Mouse (Mus musculus) cerebellum, adult 2 months (tissue): Measurements from ENCODE around the gene Hes7. TPM values are rescaled to one million over a fixed set of nuclear protein-coding genes. Genes with fewer than 3 reads are reported as not detected.

Experiments
- DNase-seq, 2 experiments: peaks; one replicate each; pipeline ENCODE4 v3.0.0; 2021
- H3K27ac ChIP-seq: fragments of 200-500 bp; 2 replicates; pipeline ENCODE4 v1.5.1; 2012; ENCODE audit warnings: low read length, control low read depth, inconsistent platforms; ENCODE audit not compliant: insufficient read depth
- H3K27me3 ChIP-seq: fragments of 200-500 bp; 2 replicates; pipeline ENCODE4 v1.6.1; 2012; ENCODE audit warnings: inconsistent platforms, mild to moderate bottlenecking, low read length, moderate library complexity; ENCODE audit not compliant: control insufficient read depth, insufficient read depth
- H3K4me1 ChIP-seq: fragments of 200-500 bp; 2 replicates; pipeline ENCODE4 v1.6.1; 2011; ENCODE audit warnings: low read length; ENCODE audit not compliant: control insufficient read depth, insufficient read depth
- H3K4me3 ChIP-seq: fragments of 200-500 bp; replicated peaks from 2 replicates; pipeline ENCODE3; 2011; ENCODE audit warnings: mild to moderate bottlenecking, low read depth, low read length, control low read depth; ENCODE audit not compliant: insufficient read depth
- CTCF ChIP-seq: fragments of 200-500 bp; IDR thresholded peaks from 2 replicates; pipeline ENCODE4 v1.5.1; 2011; ENCODE audit warnings: low read depth, mild to moderate bottlenecking, control low read depth, low read length, moderate library complexity, borderline replicate concordance; ENCODE audit not compliant: insufficient read depth
- POLR2A ChIP-seq: fragments of 200-500 bp; IDR thresholded peaks from 2 replicates; pipeline ENCODE4 v1.6.1; 2011; ENCODE audit warnings: low read length, control low read depth, borderline replicate concordance; ENCODE audit not compliant: insufficient read depth
- WGBS: fragments of 180-500 bp; shearing (Covaris S2); methylation state at CpG from one replicate; pipeline ENCODE4 v1.1.7; 2018; 5-methylcytosine and 5-hydroxymethylcytosine counted together
- polyA plus RNA-seq: library from polyadenylated mRNA; depleted of rRNA; stranded (reverse); fragments of >200 nt; gene quantifications from 2 replicates; pipeline ENCODE4 v1.2.3, GENCODE M21; 2012

Gene Hes7
- polyA plus RNA-seq, 1 experiment = 0.44 TPM

DNA sequence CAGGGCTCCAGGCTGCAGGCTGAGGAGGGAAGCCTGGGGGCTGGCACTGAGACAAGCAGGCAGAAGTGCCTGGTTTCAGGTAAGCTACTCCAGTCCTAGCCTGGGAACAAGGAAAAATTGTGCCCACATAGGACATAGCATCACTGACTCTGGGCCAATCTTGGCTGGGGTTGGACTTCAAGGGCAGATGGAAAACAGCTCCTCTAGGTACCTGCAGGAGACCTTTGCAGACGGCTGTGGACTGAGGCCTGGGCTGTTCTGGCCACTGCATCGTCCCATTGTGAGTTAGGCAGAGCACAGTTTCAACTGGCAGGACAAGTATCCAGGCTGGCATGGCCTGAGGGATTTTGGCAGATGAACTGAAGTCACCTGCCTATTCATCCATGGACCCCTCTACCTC lies 14.4 kb upstream of the Hes7 start:
- WGBS = 11% methylated on average over 2 of the region's 2 CpGs
- H3K4me3 ChIP-seq = no peak overlapping the region
- TF ChIP-seq CTCF (no peak), POLR2A (no peak)

DNA sequence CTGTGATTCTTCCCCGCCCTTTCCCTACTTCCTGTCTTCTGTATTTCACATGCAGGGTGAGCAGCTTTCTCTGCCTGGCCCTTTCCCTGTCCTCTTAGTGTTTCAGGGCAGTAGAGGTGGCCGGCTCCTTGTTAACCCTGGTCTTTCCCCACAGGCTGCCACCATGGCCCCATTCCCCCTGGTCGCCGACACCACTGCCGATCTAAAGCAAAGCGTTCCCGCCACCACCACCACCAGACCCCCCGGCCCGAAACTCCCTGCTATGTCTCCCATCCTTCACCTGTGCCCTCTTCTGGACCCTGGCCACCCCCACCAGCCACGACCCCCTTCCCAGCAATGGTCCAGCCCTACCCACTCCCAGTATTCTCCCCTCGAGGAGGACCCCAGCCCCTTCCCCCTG lies 13.9 kb upstream of the Hes7 start:
- no peak overlapping the region for H3K4me3 ChIP-seq
- peaks cover 31% of the 10 kb centered on the region for H3K4me1 ChIP-seq
- TF ChIP-seq POLR2A = no peak
- no peak for TF ChIP-seq CTCF
- DNase-seq = no peak
- H3K27me3 ChIP-seq = no peaks in the 10 kb centered on the region
- no peak overlapping the region for H3K27ac ChIP-seq
- 89% methylated on average over 11 of the region's 11 CpGs for WGBS

More for the DNA sequence above, 14.4 kb upstream of the Hes7 start:
- Histone ChIP-seq H3K4me1 (peaks cover 36% of the 10 kb centered on the region), H3K27me3 (no peaks in the 10 kb centered on the region), H3K27ac (no peak overlapping the region)
- DNase-seq = peak in 1 of 2 experiments; percentile 27

DNA sequence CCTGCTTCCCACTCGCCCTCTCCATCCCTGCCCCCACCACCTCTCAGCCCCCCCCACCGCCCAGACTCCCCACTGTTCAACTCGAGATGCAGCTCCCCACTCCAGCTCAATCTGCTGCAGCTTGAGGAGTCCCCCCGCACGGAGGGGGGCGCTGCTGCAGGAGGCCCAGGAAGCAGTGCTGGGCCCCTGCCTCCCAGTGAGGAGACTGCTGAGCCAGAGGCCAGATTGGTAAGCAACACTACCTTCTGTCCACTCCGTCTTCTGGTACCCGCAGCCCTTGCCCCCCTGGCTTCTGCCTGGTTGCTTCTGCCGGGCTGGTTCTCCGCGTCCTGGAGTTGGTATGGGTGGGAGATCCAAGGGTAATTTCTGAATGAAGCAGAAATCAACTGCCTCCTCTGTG lies 13.4 kb upstream of the Hes7 start:
- no peaks in the 10 kb centered on the region for H3K27me3 ChIP-seq
- no peak overlapping the region for H3K4me3 ChIP-seq
- H3K4me1 ChIP-seq = peaks cover 27% of the 10 kb centered on the region
- 67% methylated on average over 11 of the region's 11 CpGs for WGBS
- TF ChIP-seq POLR2A (no peak), CTCF (no peak)
- peak in 1 of 2 experiments; percentile 22 for DNase-seq
- no peak overlapping the region for H3K27ac ChIP-seq

DNA sequence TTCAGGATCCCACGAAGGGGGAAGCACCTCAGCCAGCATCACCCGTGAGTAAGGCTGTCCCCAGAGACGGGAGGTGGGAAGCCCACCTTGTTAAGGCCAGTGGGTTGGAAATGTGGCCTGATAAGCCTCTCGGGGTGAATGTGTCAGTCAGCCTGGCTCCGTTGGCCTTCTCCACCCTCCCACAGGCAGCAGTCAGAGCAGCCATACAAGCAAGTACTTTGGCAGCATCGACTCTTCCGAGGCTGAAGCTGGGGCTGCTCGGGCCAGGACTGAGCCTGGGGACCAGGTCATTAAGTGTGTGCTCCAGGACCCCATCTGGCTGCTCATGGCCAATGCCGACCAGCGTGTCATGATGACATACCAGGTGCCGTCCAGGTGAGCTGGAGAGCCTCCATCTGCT lies 12.5 kb upstream of the Hes7 start:
- Histone ChIP-seq H3K27me3 (no peaks in the 10 kb centered on the region), H3K27ac (no peak overlapping the region), H3K4me3 (no peak overlapping the region), H3K4me1 (peaks cover 20% of the 10 kb centered on the region)
- TF ChIP-seq POLR2A (no peak), CTCF (no peak)
- peak; percentile 15 to 25 for DNase-seq
- WGBS = 84% methylated on average over 11 of the region's 11 CpGs

DNA sequence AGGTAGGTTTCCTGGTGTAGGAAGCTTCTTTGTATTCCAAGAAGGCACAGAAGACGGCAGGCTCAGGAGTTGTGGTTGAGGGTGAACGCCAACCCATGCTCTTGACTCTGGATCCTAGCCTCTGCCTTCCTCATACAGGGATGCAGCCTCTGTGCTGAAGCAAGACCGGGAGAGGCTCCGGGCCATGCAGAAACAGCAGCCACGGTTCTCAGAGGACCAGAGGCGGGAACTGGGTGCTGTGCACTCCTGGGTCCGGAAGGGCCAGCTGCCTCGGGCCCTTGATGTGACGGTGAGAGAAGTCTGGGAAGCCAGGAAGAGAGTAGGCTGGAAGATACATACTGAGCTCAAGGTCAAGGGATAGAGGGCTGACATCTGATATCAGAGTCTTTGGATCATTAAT lies 12.0 kb upstream of the Hes7 start:
- TF ChIP-seq CTCF (no peak), POLR2A (no peak)

DNA sequence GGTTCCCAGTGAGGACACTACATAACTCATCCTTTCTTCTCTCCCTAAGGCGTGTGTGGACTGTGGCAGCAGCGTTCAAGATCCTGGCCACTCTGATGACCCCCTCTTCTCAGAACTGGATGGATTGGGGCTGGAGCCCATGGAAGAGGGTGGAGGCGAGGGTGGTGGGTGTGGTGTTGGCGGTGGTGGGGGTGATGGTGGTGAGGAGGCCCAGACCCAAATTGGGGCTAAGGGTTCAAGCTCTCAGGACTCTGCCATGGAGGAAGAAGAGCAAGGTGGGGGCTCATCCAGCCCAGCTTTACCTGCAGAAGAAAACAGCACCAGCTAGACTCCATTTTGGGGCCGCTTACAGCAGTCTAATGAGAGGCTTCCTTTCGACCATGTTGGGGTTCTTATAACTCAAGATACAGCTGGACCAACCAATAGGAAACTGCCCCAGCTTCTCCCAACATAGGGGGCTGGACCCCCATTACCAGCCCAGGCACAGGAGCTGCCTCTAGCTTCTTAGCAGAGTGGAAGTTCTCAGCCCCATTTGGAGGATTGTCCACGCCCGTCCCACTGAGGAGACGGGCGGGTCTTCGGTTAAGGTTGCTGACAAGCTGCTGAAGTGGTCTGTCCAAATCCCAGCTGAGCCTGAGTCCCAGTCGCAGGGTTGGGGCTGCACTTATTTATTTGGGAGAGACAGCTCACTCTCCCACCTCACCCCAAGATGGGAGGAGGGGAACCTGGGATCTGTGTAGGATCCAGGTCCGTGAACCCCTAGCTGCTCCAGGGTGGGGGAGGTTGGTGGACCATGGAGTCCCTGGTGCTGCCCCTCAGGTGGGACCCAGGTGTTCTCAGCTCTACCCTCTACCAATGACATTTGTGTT lies 10.9 kb upstream of the Hes7 start:
- DNase-seq = peak; percentile 29
- H3K4me3 ChIP-seq = no peak overlapping the region
- H3K27me3 ChIP-seq = no peaks in the 10 kb centered on the region
- TF ChIP-seq CTCF (no peak), POLR2A (no peak)
- 88% methylated on average over 13 of the region's 13 CpGs for WGBS
- H3K4me1 ChIP-seq = peaks cover 7% of the 10 kb centered on the region; the same call in 1 of the 2 replicates
- H3K27ac ChIP-seq = no peak overlapping the region

More for the DNA sequence above, 12.0 kb upstream of the Hes7 start:
- peak in 1 of 2 experiments; percentile 19 for DNase-seq
- WGBS = 88% methylated on average over 9 of the region's 9 CpGs
- Histone ChIP-seq H3K4me3 (no peak overlapping the region), H3K27ac (no peak overlapping the region), H3K27me3 (no peaks in the 10 kb centered on the region), H3K4me1 (peaks cover 15% of the 10 kb centered on the region)

DNA sequence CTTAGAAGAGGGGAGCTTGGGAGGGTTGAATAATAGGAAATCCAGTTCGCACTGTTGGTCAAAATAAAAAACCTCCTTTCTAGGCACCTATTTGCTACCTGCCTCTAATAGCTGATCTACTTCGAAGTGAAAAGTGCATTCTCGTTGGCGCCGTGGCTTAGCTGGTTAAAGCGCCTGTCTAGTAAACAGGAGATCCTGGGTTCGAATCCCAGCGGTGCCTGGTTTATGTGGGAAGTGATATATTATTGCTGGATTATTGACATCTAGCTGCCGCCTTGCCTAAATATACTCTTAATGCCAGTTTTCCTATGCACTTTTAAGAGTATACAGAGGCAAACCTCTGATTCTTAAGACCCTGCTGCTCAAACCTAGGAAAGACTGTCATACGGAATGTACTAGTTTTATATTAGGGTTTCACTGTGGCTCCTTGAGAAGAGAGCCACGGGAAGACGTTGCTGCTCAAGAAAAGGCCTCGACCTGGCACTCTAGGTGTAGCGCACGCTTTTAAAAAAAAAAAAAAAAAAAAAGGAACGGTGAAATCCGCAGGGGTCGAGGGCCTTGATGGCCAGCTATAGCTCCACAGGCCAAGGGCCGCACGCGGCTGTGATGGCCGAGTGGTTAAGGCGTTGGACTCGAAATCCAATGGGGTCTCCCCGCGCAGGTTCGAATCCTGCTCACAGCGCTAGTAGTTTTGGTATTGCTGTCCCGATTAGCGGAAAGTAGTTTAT lies 9.7 kb upstream of the Hes7 start:
- 0 out of 2 replicates have a peak, but pooled peaks cover 3% of the 10 kb centered on the region for H3K4me1 ChIP-seq
- peak overlapping the region; percentile 63 for H3K4me3 ChIP-seq
- DNase-seq = peak; percentile 86 to 95
- TF ChIP-seq CTCF (no peak), POLR2A (no peak)
- H3K27ac ChIP-seq = no peak overlapping the region
- no peaks in the 10 kb centered on the region for H3K27me3 ChIP-seq
- WGBS = 2% methylated on average over 30 of the region's 30 CpGs
